Mouse (Mus musculus): Measurements from ENCODE around the gene Hrh2. TPM values are rescaled to one million over a fixed set of nuclear protein-coding genes. Genes with fewer than 3 reads are reported as not detected.

The Hrh2 gene
- polyA plus RNA-seq, 1 experiment from 2014 or later, result 0.33 TPM

DNA sequence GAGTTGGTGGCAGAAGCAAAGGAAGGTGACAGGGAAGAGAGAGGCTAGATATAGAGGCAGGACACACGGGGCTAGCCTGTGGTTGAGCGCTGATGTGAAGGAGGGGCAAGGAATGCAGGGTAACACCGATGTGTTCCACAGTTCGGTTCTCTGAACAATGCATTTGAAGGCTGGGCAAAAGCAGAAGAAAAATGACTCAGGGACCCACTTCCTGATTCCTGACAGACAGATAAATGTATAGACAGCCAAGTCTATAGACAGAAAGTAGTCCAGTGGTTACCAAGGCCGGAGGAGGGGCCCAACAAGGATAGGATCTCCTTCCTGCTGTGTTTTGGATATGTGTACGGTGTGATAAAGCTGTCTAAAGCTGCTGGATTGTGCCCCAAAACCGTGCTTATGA is 13.3 kb downstream of the Hrh2 start:
- WGBS, result 81% methylated on average over 7 of the region's 7 CpGs
- Histone ChIP-seq H3K27ac (replicated peaks) (no peak overlapping the region), H3K4me3 (no peak overlapping the region), H3K4me2 (replicated peaks) (no peak overlapping the region), H3K9ac (replicated peaks) (no peak overlapping the region), H3K4me1 (no peaks in the 10 kb centered on the region), H3K36me3 (no peaks in the 10 kb centered on the region), H3K27me3 (no peaks in the 10 kb centered on the region), H3K9me3 (no peaks in the 10 kb centered on the region)
- no peak for ATAC-seq (replicated peaks)

DNA sequence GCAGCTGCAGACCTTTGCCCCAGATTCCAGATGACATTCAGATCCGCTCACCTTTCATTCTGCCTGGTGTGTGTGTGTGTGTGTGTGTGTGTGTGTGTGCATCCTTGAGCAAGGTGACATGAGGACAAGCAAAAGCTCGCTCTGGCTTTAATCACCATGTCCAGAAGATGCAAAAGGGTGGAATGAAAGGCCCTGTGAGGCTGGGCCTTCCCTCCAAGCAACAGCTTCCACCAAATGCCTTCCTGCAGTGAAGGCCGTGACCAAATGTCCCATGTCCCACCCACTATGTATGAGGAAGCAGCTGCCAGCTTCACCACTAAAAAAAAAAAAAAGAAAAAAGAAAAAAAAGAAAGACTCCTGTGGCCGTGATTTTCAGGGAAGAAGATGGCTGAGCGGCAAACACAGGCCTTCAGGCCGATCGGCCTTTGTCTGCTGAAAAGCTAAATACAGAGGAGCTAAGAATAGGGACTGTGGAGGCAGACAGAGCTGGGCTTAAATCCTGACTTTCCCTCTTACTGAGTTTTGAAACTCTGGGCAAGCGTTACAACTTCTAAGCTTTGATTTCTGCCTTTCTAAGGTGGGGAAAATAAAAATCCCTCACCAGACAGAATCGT is 14.3 kb downstream of the Hrh2 start:
- no peak overlapping the region for H3K4me2 ChIP-seq (replicated peaks)
- no peaks in the 10 kb centered on the region for H3K36me3 ChIP-seq
- H3K4me3 ChIP-seq, result no peak overlapping the region
- no peaks in the 10 kb centered on the region for H3K9me3 ChIP-seq
- 62% methylated on average over 9 of the region's 9 CpGs for WGBS
- no peak overlapping the region for H3K9ac ChIP-seq (replicated peaks)
- no peaks in the 10 kb centered on the region for H3K27me3 ChIP-seq
- H3K4me1 ChIP-seq, result 0 out of 2 replicates have a peak, but pooled peaks cover 2% of the 10 kb centered on the region
- no peak for ATAC-seq (replicated peaks)
- no peak overlapping the region for H3K27ac ChIP-seq (replicated peaks)

GRCm38 (mm10) chr13:54209476-54210253 is 17.7 kb downstream of the Hrh2 start:
- Histone ChIP-seq H3K4me2 (replicated peaks) (no peak overlapping the region), H3K4me3 (no peak overlapping the region), H3K9ac (replicated peaks) (no peak overlapping the region), H3K4me1 (peaks cover 17% of the 10 kb centered on the region; the same call in 1 of the 2 replicates), H3K27ac (replicated peaks) (no peak overlapping the region), H3K9me3 (no peaks in the 10 kb centered on the region), H3K27me3 (no peaks in the 10 kb centered on the region), H3K36me3 (no peaks in the 10 kb centered on the region)
- no peak for ATAC-seq (replicated peaks)
- WGBS, result 53% methylated on average over 8 of the region's 8 CpGs

DNA sequence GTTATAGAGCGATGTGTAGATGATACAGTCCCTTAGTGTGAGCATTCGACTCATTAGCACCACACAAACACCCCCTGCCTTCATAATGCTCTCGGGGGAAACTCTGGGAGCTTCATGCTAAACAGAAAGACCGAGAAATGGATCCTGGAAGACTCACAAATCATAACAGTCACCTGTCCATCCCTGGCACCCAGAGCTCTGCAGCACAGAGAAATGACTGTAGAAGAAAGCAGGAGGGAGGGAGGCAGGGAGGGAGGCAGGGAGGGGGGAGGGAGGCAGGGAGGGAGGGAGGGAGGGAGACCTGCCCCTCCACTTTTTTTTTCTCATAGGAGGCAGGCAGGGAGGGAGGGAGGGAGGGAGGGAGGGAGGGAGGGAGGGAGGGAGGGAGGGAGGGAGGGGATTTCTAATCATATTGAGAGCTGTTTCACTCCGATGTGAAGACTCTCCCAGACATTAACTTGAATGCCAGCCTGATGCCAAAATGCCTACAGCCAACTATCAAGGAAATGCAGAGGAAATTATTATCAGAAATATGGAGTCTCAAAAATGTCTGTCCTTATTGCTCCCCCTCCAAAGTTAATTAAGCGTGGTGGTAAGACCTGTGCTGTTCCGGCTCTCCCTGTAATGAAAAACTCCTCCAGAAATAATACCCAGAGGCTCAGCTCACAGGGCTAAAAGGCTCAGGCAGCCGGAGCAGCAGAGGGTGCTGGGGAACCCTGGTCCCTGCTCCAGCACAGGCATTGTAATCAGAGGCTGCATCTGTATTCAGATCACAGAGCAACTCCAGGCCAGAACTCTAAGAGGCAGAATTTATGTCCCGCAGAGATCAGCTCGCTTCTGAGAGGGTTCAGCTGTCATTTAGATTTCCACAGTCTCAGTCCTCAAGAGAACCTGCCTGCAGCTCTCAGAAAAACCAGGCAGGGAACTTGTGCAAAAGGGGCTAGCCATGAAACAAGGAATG is 19.9 kb downstream of the Hrh2 start:
- ATAC-seq (replicated peaks), result peak; percentile 58
- H3K4me1 ChIP-seq, result peaks cover 17% of the 10 kb centered on the region; the same call in 1 of the 2 replicates
- H3K36me3 ChIP-seq, result no peaks in the 10 kb centered on the region
- no peak overlapping the region for H3K4me3 ChIP-seq
- no peaks in the 10 kb centered on the region for H3K9me3 ChIP-seq
- 20% methylated on average over 10 of the region's 10 CpGs for WGBS
- H3K9ac ChIP-seq (replicated peaks), result no peak overlapping the region
- no peak overlapping the region for H3K4me2 ChIP-seq (replicated peaks)
- peak overlapping the region; percentile 59 for H3K27ac ChIP-seq (replicated peaks)
- no peaks in the 10 kb centered on the region for H3K27me3 ChIP-seq

DNA sequence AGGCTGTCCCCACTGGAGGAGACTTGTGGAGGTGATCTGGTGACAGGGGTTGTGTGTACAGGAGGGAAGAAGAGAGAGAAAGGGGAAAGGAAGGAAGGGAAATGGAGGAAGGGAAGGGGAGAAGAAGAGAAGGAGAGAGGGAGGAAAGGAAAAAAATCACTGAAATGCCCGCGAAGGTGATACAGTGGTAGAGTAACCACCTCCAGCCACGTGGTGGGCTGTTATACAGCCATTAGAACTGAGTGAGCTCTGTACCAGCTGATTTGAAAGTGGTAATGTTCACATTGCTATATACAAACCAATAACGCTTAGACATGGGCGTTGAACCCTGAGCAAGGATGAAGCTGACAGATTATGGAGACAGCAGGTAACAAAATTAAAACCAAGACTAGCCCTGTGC is 20.6 kb downstream of the Hrh2 start:
- no peak for ATAC-seq (replicated peaks)
- H3K27me3 ChIP-seq, result no peaks in the 10 kb centered on the region
- H3K9ac ChIP-seq (replicated peaks), result no peak overlapping the region
- H3K4me2 ChIP-seq (replicated peaks), result no peak overlapping the region
- H3K4me1 ChIP-seq, result peaks cover 17% of the 10 kb centered on the region; the same call in 1 of the 2 replicates
- H3K9me3 ChIP-seq, result no peaks in the 10 kb centered on the region
- WGBS, result 58% methylated on average over 5 of the region's 5 CpGs
- no peaks in the 10 kb centered on the region for H3K36me3 ChIP-seq
- H3K27ac ChIP-seq (replicated peaks), result peak overlapping the region; percentile 59
- no peak overlapping the region for H3K4me3 ChIP-seq

- Histone ChIP-seq H3K27me3 (no peaks in the 10 kb centered on the region), H3K4me2 (replicated peaks) (no peak overlapping the region), H3K36me3 (no peaks in the 10 kb centered on the region), H3K27ac (replicated peaks) (no peak overlapping the region), H3K4me1 (peaks cover 17% of the 10 kb centered on the region; the same call in 1 of the 2 replicates), H3K9me3 (no peaks in the 10 kb centered on the region), H3K9ac (replicated peaks) (no peak overlapping the region), H3K4me3 (no peak overlapping the region)
- WGBS, result 56% methylated on average over 5 of the region's 5 CpGs
- no peak for ATAC-seq (replicated peaks)
Observed at GRCm38 (mm10) chr13:54215266-54215665, 23.3 kb downstream of the Hrh2 start.

- Histone ChIP-seq H3K4me1 (peaks cover 17% of the 10 kb centered on the region; the same call in 1 of the 2 replicates), H3K9me3 (no peaks in the 10 kb centered on the region), H3K4me3 (no peak overlapping the region), H3K4me2 (replicated peaks) (no peak overlapping the region), H3K27ac (replicated peaks) (no peak overlapping the region), H3K27me3 (no peaks in the 10 kb centered on the region), H3K36me3 (no peaks in the 10 kb centered on the region), H3K9ac (replicated peaks) (no peak overlapping the region)
- 21% methylated on average over 7 of the region's 7 CpGs for WGBS
- no peak for ATAC-seq (replicated peaks)
Observed at GRCm38 (mm10) chr13:54215777-54216316, 23.9 kb downstream of the Hrh2 start.

- Histone ChIP-seq H3K9me3 (no peaks in the 10 kb centered on the region), H3K4me2 (replicated peaks) (no peak overlapping the region), H3K9ac (replicated peaks) (no peak overlapping the region), H3K36me3 (no peaks in the 10 kb centered on the region), H3K27ac (replicated peaks) (no peak overlapping the region), H3K27me3 (no peaks in the 10 kb centered on the region), H3K4me1 (no peaks in the 10 kb centered on the region), H3K4me3 (no peak overlapping the region)
- 80% methylated on average over 1 of the region's 1 CpGs for WGBS
- ATAC-seq (replicated peaks), result no peak
Observed at GRCm38 (mm10) chr13:54218341-54218740, 26.4 kb downstream of the Hrh2 start.

GRCm38 (mm10) chr13:54221631-54222179 is 29.8 kb downstream of the Hrh2 start:
- Histone ChIP-seq H3K9me3 (no peaks in the 10 kb centered on the region), H3K4me3 (no peak overlapping the region), H3K36me3 (no peaks in the 10 kb centered on the region), H3K27me3 (no peaks in the 10 kb centered on the region), H3K4me1 (no peaks in the 10 kb centered on the region), H3K4me2 (replicated peaks) (no peak overlapping the region), H3K9ac (replicated peaks) (no peak overlapping the region), H3K27ac (replicated peaks) (no peak overlapping the region)
- 60% methylated on average over 4 of the region's 4 CpGs for WGBS
- no peak for ATAC-seq (replicated peaks)

DNA sequence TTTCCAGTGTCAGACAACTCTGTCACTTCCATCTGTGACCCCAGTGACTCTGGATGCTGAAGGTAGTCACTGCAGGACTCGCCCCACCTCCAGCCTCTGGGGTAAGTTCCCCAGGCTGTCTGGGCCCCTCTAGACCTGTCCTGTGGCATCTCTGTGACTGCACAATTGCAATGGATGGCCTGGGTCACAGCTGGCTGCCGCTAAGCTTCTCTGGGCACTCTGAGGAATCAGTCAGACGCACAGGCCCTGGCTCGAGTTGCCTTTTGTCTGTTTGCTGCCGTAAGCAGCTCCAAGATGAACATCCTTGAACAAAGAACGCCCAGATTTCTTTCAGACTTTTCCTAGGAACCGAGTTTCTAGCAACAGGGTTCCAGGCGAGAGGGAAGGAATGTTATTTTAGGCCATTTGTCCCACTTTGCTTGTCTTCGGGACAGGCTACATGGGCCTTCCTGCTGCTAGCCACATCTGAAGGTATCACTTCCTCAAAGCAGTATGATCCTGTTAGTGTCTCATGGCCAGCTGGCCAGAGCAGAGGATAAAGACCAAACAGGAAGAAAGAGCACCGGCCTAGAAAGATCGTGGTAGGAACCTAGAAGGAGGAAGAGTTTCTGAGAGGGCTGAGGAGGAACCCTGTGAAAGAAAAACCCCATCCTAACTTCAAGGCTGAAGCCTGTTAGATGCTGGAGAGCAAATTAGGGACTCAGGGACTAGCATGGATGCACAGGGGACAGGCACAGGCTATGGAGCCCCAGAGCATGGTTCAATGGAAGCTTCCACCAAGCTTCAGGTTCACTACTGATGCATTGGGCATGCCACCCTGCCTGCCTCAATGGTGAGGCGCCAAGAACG is 31.2 kb downstream of the Hrh2 start:
- H3K4me1 ChIP-seq, result peaks cover 4% of the 10 kb centered on the region; the same call in 1 of the 2 replicates
- no peaks in the 10 kb centered on the region for H3K27me3 ChIP-seq
- ATAC-seq (replicated peaks), result no peak
- no peaks in the 10 kb centered on the region for H3K36me3 ChIP-seq
- no peak overlapping the region for H3K9ac ChIP-seq (replicated peaks)
- no peaks in the 10 kb centered on the region for H3K9me3 ChIP-seq
- WGBS, result 42% methylated on average over 13 of the region's 13 CpGs
- H3K4me2 ChIP-seq (replicated peaks), result no peak overlapping the region
- H3K27ac ChIP-seq (replicated peaks), result no peak overlapping the region
- no peak overlapping the region for H3K4me3 ChIP-seq
